Mouse (Mus musculus): ENCODE results near the gene Sorbs1.

DNA sequence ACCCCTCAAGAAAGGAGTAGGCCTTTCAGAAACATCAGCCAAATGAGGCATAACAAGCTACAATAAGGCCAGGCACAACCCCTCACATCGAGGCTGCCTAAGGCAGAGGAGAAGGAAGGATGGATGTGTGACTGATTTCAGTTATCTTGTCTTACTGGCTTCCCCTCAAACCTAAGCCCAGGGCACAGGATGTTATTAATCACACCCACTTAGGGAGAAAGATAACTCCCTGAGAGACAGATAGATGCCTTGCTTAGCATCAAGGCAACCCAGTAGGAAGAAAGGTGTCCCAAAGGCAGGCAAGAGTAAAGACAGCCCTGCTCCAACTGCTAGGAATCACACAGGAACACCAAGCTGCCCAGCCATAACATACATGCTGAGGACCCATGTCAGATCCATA is 54.2 kb downstream of the Sorbs1 start:
- TF ChIP-seq CTCF (conservative IDR thresholded peaks at IDR 0.05; ENCODE audit: low read length) (no peak), POU5F1 (IDR thresholded peaks at IDR 0.05; ENCODE audit: borderline replicate concordance, low read length) (no peak)

Measured in E14TG2a.4 (cell line).